Mouse (Mus musculus) neural tube, embryonic 12.5 days (tissue): ENCODE results near the gene Krt42. TPM values are rescaled to one million over a fixed set of nuclear protein-coding genes. Genes with fewer than 3 reads are reported as not detected.

Experiments used
- ATAC-seq: fragments of 200-750 bp; cut with Nextera tagmentation; 2 replicates; pipeline ENCODE4 v1.8.0; 2017; ENCODE audit warnings: low read depth, mild to moderate bottlenecking, moderate TSS enrichment, moderate library complexity; ENCODE audit not compliant: low FRiP score
- H3K27ac ChIP-seq: fragments of 300-500 bp; sonication (generic); 2 replicates; pipeline ENCODE4 v1.5.1; 2016
- H3K27me3 ChIP-seq: fragments of 300-500 bp; sonication (generic); replicated peaks from 2 replicates; pipeline ENCODE4 v1.6.1; 2016; ENCODE audit warnings: mild to moderate bottlenecking
- H3K36me3 ChIP-seq: fragments of 300-500 bp; sonication (generic); 2 replicates; pipeline ENCODE4 v1.6.1; 2016; ENCODE audit warnings: mild to moderate bottlenecking
- H3K4me1 ChIP-seq: fragments of 300-500 bp; sonication (generic); 2 replicates; pipeline ENCODE4 v1.6.1; 2016
- H3K4me2 ChIP-seq: fragments of 300-500 bp; sonication (generic); replicated peaks from 2 replicates; pipeline ENCODE4 v1.6.1; 2016; ENCODE audit warnings: mild to moderate bottlenecking
- H3K4me3 ChIP-seq: fragments of 300-500 bp; sonication (generic); 2 replicates; pipeline ENCODE4 v1.5.1; 2016
- H3K9ac ChIP-seq: fragments of 300-500 bp; sonication (generic); 2 replicates; pipeline ENCODE4 v1.6.1; 2016; ENCODE audit warnings: mild to moderate bottlenecking
- H3K9me3 ChIP-seq: fragments of 300-500 bp; sonication (generic); 2 replicates; pipeline ENCODE4 v1.6.1; 2016; ENCODE audit warnings: mild to moderate bottlenecking
- WGBS: fragments of 180-500 bp; shearing (Covaris S2); methylation state at CpG from one replicate; pipeline ENCODE4 v1.1.7; 2016; 5-methylcytosine and 5-hydroxymethylcytosine counted together
- polyA plus RNA-seq: library from polyadenylated mRNA; unstranded; fragments of >200 nt; fragmentation: Nextera tagmentation; extraction: Ambion mirVana; gene quantifications from 2 replicates; pipeline ENCODE4 v1.2.1, GENCODE M21; 2016

The Krt42 gene
- polyA plus RNA-seq, 1 experiment from 2014 or later: not detected

GRCm38 (mm10) chr11:100298274-100299036, 28.8 kb upstream of the Krt42 start:
- H3K4me3 ChIP-seq: no peak overlapping the region
- H3K4me2 ChIP-seq: peak overlapping the region; percentile 45
- no peaks in the 10 kb centered on the region for H3K9me3 ChIP-seq
- H3K9ac ChIP-seq: no peak overlapping the region
- 22% methylated on average over 18 of the region's 18 CpGs for WGBS
- ATAC-seq: peak; percentile 54; the same call in 1 of the 2 replicates
- H3K27me3 ChIP-seq: no peaks in the 10 kb centered on the region
- H3K4me1 ChIP-seq: no peaks in the 10 kb centered on the region; the same call in 1 of the 2 replicates
- H3K36me3 ChIP-seq: no peaks in the 10 kb centered on the region
- H3K27ac ChIP-seq: no peak overlapping the region

DNA sequence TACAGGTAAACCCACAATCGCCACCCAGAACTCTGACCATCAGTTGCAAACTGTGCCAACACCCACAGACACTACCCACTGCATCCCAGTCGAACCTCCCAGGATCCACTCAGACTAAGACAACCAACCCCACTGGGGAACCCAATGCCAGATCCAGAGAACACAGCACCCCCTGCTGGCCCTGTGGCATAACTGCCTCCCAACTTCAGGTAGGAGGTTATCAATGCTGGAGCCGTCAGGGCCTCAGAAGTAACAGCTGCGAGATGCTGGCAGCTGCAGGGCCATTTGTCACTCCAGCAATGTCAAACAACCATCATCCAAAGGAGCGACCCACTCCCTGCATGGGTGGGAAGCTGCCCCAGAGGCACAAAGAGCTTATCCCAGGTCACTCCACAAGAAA, 28.1 kb upstream of the Krt42 start:
- Histone ChIP-seq H3K9me3 (no peaks in the 10 kb centered on the region), H3K4me2 (peak overlapping the region; percentile 45), H3K27me3 (no peaks in the 10 kb centered on the region), H3K4me3 (no peak overlapping the region), H3K36me3 (no peaks in the 10 kb centered on the region), H3K9ac (no peak overlapping the region), H3K4me1 (peaks cover 4% of the 10 kb centered on the region), H3K27ac (no peak overlapping the region)
- no peak for ATAC-seq
- WGBS: 45% methylated on average over 5 of the region's 5 CpGs

DNA sequence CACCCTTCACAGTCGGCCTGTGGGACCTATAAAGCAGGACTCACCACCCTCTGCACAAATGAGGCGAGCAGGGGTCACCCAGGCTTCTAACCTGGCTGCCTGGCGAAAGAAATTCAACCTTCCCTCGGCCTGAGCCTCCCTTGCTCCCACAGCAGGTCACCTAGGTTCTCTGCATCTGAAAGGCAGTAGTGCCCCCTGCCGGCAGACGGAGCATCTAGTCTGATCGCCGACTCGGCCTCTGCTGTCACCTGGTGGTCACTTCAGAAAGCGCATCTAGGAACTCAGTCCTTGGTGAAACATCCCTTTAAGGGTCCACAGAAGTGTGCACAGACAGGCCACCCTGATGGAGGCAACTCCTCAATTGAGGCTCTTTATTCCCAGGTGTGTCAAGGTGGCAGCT, 25.6 kb upstream of the Krt42 start:
- H3K9ac ChIP-seq: no peak overlapping the region
- H3K4me2 ChIP-seq: 0 out of 2 replicates have a peak overlapping the region, but pooled peaks have one; percentile 30
- ATAC-seq: no peak
- H3K36me3 ChIP-seq: no peaks in the 10 kb centered on the region
- H3K4me1 ChIP-seq: peaks cover 4% of the 10 kb centered on the region
- no peaks in the 10 kb centered on the region for H3K9me3 ChIP-seq
- no peak overlapping the region for H3K27ac ChIP-seq
- no peaks in the 10 kb centered on the region for H3K27me3 ChIP-seq
- WGBS: 2% methylated on average over 10 of the region's 10 CpGs
- no peak overlapping the region for H3K4me3 ChIP-seq

GRCm38 (mm10) chr11:100292884-100293283, 23.2 kb upstream of the Krt42 start:
- H3K9me3 ChIP-seq: no peaks in the 10 kb centered on the region
- peaks cover 4% of the 10 kb centered on the region for H3K4me1 ChIP-seq
- ATAC-seq: no peak
- H3K4me3 ChIP-seq: no peak overlapping the region
- H3K36me3 ChIP-seq: no peaks in the 10 kb centered on the region
- H3K27ac ChIP-seq: no peak overlapping the region
- WGBS: 50% methylated on average over 6 of the region's 6 CpGs
- no peak overlapping the region for H3K4me2 ChIP-seq
- H3K9ac ChIP-seq: no peak overlapping the region
- H3K27me3 ChIP-seq: no peaks in the 10 kb centered on the region

DNA sequence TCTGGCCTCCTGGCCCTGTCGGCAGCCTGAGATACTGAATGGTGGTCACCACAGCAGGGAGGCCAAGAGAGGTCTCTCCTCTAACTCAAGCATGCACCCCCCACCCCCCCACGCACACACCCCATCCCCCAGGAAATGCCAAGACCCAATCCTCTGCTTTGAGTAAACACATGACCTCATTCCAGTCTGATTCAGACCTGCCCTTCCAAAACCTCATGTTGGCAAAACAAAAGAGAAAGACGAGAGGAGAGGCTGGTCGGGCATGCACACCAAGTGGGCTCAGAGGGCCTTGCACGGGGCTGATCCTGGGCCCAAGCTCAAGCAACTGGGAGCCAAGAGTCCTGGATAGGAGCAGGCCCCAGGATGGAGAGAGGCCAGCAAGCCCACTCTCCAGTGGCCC, 20.6 kb upstream of the Krt42 start:
- Histone ChIP-seq H3K4me2 (no peak overlapping the region), H3K36me3 (no peaks in the 10 kb centered on the region), H3K4me3 (no peak overlapping the region), H3K9me3 (no peaks in the 10 kb centered on the region), H3K27me3 (no peaks in the 10 kb centered on the region), H3K9ac (no peak overlapping the region), H3K27ac (no peak overlapping the region), H3K4me1 (peaks cover 4% of the 10 kb centered on the region)
- 54% methylated on average over 5 of the region's 5 CpGs for WGBS
- no peak for ATAC-seq

DNA sequence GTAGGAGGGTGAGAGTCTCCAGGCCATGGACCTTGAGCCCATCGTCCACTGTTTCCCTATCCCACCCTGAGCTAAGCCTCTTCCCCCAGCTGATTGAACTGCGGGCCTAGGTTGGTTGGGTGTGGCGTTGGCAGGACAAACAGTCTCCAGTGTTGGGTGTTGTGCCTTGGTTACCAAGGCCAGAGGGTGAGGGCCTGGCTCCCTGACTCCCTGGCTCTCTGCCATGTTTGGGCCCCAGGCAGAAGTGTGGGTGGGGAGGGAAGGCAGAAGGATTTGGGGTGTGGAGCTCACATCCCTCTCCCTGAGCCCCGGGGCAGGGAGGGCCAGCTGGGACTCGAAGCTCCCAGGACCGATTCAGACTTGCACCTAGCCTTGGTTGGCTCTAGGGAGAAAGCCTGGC, 19.3 kb upstream of the Krt42 start:
- Histone ChIP-seq H3K4me2 (no peak overlapping the region), H3K9me3 (no peaks in the 10 kb centered on the region), H3K27me3 (no peaks in the 10 kb centered on the region), H3K36me3 (no peaks in the 10 kb centered on the region), H3K4me3 (no peak overlapping the region), H3K27ac (no peak overlapping the region), H3K9ac (no peak overlapping the region), H3K4me1 (peaks cover 4% of the 10 kb centered on the region; the same call in 1 of the 2 replicates)
- ATAC-seq: no peak
- 89% methylated on average over 6 of the region's 6 CpGs for WGBS

GRCm38 (mm10) chr11:100287024-100287423, 17.4 kb upstream of the Krt42 start:
- Histone ChIP-seq H3K9me3 (no peaks in the 10 kb centered on the region), H3K27ac (no peak overlapping the region), H3K4me1 (no peaks in the 10 kb centered on the region), H3K4me2 (no peak overlapping the region), H3K27me3 (no peaks in the 10 kb centered on the region), H3K36me3 (no peaks in the 10 kb centered on the region), H3K9ac (no peak overlapping the region), H3K4me3 (no peak overlapping the region)
- no peak for ATAC-seq
- WGBS: 35% methylated on average over 10 of the region's 10 CpGs

DNA sequence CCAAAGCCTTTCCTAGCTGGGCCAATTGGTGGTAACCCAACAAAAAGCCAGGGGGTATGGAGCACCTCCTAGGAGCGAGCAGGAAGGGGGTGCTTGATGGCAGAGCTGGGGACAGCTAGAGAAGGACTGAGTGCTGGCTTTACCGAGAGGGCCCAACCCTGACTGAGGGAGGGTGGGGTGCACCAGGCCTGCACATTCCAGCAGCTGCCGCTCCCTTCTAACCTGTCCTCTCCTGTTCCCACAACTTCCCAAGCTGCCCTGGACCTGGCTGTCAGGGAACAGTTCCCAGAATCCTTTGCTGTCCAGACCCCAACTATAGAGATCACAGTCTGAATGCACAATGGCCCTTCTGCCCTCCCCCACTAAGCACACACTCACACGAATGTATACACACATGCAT, 15.3 kb upstream of the Krt42 start:
- H3K27ac ChIP-seq: no peak overlapping the region
- 82% methylated on average over 4 of the region's 4 CpGs for WGBS

DNA sequence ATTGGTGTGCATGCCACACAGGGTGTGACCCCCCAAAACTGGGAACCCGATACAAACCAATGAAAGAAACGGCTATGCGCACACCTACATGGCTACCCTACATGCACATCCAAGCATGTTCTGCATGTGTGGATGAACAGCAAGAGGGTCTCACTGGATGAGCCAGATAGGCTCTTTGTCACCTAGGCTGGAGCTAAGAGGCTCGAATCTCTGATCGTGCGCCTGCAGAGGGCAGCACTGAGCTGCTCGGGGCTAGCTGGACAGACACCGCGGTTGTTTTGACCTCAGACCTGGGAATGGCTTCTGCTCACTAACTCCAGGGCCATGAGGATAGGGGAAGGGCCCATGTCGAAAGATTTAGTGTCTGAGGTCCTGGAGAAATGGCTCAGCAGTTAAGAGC, 12.9 kb upstream of the Krt42 start:
- peak; percentile 69 for ATAC-seq
- 24% methylated on average over 10 of the region's 10 CpGs for WGBS
- no peak overlapping the region for H3K4me2 ChIP-seq
- no peak overlapping the region for H3K9ac ChIP-seq
- H3K9me3 ChIP-seq: no peaks in the 10 kb centered on the region
- H3K27me3 ChIP-seq: no peaks in the 10 kb centered on the region
- no peak overlapping the region for H3K4me3 ChIP-seq
- no peaks in the 10 kb centered on the region for H3K36me3 ChIP-seq
- no peaks in the 10 kb centered on the region for H3K4me1 ChIP-seq
- no peak overlapping the region for H3K27ac ChIP-seq

More for the DNA sequence above, 15.3 kb upstream of the Krt42 start:
- H3K36me3 ChIP-seq: no peaks in the 10 kb centered on the region
- no peaks in the 10 kb centered on the region for H3K4me1 ChIP-seq
- H3K9me3 ChIP-seq: no peaks in the 10 kb centered on the region
- H3K4me3 ChIP-seq: no peak overlapping the region
- no peak overlapping the region for H3K9ac ChIP-seq
- no peak for ATAC-seq
- no peak overlapping the region for H3K4me2 ChIP-seq
- no peaks in the 10 kb centered on the region for H3K27me3 ChIP-seq

GRCm38 (mm10) chr11:100281596-100282544, 12.2 kb upstream of the Krt42 start:
- peak; percentile 69 for ATAC-seq
- Histone ChIP-seq H3K4me1 (no peaks in the 10 kb centered on the region), H3K4me3 (no peak overlapping the region), H3K4me2 (no peak overlapping the region), H3K27me3 (no peaks in the 10 kb centered on the region), H3K9ac (no peak overlapping the region), H3K9me3 (no peaks in the 10 kb centered on the region), H3K27ac (no peak overlapping the region), H3K36me3 (no peaks in the 10 kb centered on the region)
- WGBS: 23% methylated on average over 11 of the region's 11 CpGs

DNA sequence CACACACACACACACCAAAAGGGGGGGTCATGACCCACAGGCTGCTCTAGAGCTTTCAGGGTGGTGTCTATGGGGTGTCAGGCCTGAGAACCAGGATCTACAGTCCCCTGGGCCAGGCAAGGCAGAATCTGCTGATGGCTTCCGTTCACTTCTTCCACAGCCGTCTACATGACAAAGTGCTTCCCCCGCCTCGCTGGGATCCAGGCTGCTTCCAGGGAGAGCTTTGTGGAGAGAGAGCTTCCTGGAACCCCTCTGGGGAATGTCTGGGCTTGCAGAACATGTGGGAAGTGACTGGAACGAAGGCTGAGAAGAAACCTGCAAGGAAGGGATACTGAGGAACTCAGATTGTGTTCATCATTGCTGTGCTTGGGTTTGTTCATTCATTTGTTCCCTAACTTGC, 9.1 kb upstream of the Krt42 start:
- Histone ChIP-seq H3K9me3 (no peaks in the 10 kb centered on the region), H3K4me1 (no peaks in the 10 kb centered on the region), H3K36me3 (no peaks in the 10 kb centered on the region), H3K9ac (no peak overlapping the region), H3K27ac (no peak overlapping the region), H3K4me3 (no peak overlapping the region), H3K4me2 (no peak overlapping the region), H3K27me3 (no peaks in the 10 kb centered on the region)
- 63% methylated on average over 5 of the region's 5 CpGs for WGBS
- no peak for ATAC-seq

DNA sequence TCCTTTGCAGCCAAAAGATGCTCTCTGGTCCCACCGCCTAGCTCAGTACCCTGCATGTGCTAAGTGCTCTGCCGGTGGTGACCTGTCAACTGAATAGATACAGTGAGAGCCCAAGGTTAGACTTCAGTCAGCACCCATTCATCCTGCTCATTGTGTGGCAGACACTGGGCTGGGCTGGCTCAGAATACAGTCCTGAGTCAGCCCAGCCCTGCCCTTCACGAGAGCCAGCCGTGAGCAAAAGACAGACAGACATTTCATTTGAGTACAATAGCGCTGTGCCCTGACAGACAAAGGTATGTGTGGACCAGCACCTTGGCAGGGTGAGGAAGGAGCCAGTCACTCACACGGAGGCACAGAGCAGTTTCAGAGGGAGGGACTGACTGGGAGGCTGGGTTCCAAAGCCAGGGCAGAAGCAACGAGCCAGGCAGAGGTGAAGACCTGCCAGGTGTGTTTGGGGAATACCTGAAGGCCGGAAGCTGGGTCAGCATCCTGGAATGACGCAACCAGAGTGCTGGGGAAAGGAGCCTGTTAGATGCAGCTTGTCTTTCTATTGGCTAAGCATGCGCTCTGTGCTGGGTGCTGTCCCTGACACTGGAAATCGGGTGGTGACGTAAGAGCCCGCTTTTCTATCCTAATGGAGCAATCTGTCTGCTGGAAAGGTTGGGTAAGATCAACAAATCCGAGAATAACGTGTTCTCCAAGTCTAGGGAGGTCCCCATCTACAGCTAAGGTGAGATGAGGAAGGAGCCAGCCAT, 8.2 kb upstream of the Krt42 start:
- no peaks in the 10 kb centered on the region for H3K9me3 ChIP-seq
- H3K4me1 ChIP-seq: no peaks in the 10 kb centered on the region
- no peaks in the 10 kb centered on the region for H3K27me3 ChIP-seq
- no peak overlapping the region for H3K4me2 ChIP-seq
- no peak for ATAC-seq
- no peaks in the 10 kb centered on the region for H3K36me3 ChIP-seq
- no peak overlapping the region for H3K9ac ChIP-seq
- H3K4me3 ChIP-seq: no peak overlapping the region
- WGBS: 74% methylated on average over 15 of the region's 15 CpGs
- H3K27ac ChIP-seq: no peak overlapping the region
